Mouse (Mus musculus) C2C12 (cell line): Measurements from ENCODE around the gene Gm17409.

Source experiments
- CTCF ChIP-seq: IDR thresholded peaks from one replicate; pipeline ENCODE4 v1.5.1; 2011; ENCODE audit not compliant: control insufficient read depth, insufficient read depth, insufficient read length
- MYOG ChIP-seq: IDR thresholded peaks from one replicate; pipeline ENCODE4 v1.6.1; 2011; ENCODE audit not compliant: control insufficient read depth, insufficient read length; ENCODE audit errors: extremely low read depth

GRCm38 (mm10) chr2:58475578-58475977 lies 5.7 kb downstream of the Gm17409 start:
- no peak for TF ChIP-seq CTCF
- no peak for TF ChIP-seq MYOG
